Mouse (Mus musculus): ENCODE data around the gene St7l.

DNA sequence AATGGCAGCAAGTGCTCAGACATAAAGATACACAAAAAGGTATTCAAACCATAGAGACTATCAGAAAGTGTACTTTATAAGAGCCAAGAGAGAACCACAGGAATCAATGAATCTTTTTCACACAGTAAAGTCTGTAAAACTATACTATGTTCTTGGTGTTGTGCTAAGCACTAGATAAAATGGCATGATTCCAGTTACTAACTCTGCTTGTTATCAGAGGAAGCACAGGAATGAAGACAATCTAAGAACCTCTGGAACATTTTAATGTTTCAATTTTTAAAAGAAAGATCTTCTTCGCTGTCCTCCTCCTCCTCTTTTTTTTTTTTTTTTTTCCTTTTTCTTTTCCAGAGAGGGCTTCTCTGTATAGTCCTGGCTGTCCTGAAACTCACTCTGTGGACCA lies 5.2 kb upstream of the St7l start:
- TF ChIP-seq POLR2A (IDR thresholded peaks at IDR 0.05; ENCODE audit: low read depth, low read length): no peak
- no peak for TF ChIP-seq CTCF (IDR thresholded peaks at IDR 0.05; ENCODE audit: extremely low read depth, insufficient read depth, insufficient read length, insufficient replicate concordance)
